24 mouse cellular contexts compared by ENCODE assay signal in genomic region chr16:7093686-7094085, GRCm38 (mm10).
DNase-seq lines count a peak whose midpoint lies in the region; ATAC-seq and TF ChIP-seq lines count a peak whose summit lies in the region.
"Had no signal": no experiment of that assay in that cellular context is flagged by ENCODE, and none has a peak within 500 bp of the region (broad histone marks: within the 10 kb centered on the region; RNA-seq: fewer than 3 reads in every experiment).

No protein-coding gene starts in this region.

- ATAC-seq in heart, embryonic 12.5 days (ENCODE audit: insufficient number of reproducible peaks, low FRiP score), result no peak
- no peak for ATAC-seq in midbrain, embryonic 11.5 days (ENCODE audit: low FRiP score)
- ATAC-seq in midbrain, embryonic 15.5 days (replicated peaks), result no peak
- ATAC-seq: CD4-positive, CD25-positive, alpha-beta regulatory T cell, adult 4 months; forebrain, embryonic 14.5 days; forebrain, postnatal 0 days; hindbrain, postnatal 0 days; inflammation-experienced regulatory T-cells, adult 6 months had no signal

- TF ChIP-seq POLR2A in heart, adult 2 months (IDR thresholded peaks at IDR 0.05; ENCODE audit: insufficient read depth, low read depth, low read length), result no peak

- TF ChIP-seq CTCF in heart, adult 2 months (IDR thresholded peaks at IDR 0.05), result no peak
- TF ChIP-seq CTCF in layer of hippocampus, adult 2 months (conservative IDR thresholded peaks at IDR 0.05), result no peak

- intact Hi-C loops in heart, adult 2 months (cut with DNase I), result no loop called here

- no peak overlapping the region for H3K9ac ChIP-seq in heart, adult 2 months (ENCODE audit: low read depth, low read length)
- no peak overlapping the region for H3K9ac ChIP-seq in heart, embryonic 12.5 days
- H3K9ac ChIP-seq in midbrain, embryonic 11.5 days (ENCODE audit: low read length), result no peak overlapping the region
- H3K9ac ChIP-seq in midbrain, embryonic 15.5 days, result no peak overlapping the region
- H3K9ac ChIP-seq: embryonic facial prominence, embryonic 12.5 days; embryonic facial prominence, embryonic 15.5 days; forebrain, postnatal 0 days; hindbrain, embryonic 14.5 days had no signal

- H3K27ac ChIP-seq in heart, adult 2 months, result peak overlapping the region; percentile 24
- peak overlapping the region; percentile 29; the same call in 1 of the 2 replicates for H3K27ac ChIP-seq in heart, embryonic 12.5 days (ENCODE audit: poor library complexity, severe bottlenecking)
- peak overlapping the region; percentile 14; the same call in 1 of the 2 replicates for H3K27ac ChIP-seq in layer of hippocampus, adult 2 months
- H3K27ac ChIP-seq in midbrain, embryonic 11.5 days (ENCODE audit: low read depth, low read length), result no peak overlapping the region
- no peak overlapping the region for H3K27ac ChIP-seq in midbrain, embryonic 15.5 days
- H3K27ac ChIP-seq: embryonic facial prominence, embryonic 12.5 days; embryonic facial prominence, embryonic 15.5 days; hindbrain, embryonic 14.5 days; hindbrain, postnatal 0 days had no signal

- H3K4me2 ChIP-seq in heart, embryonic 12.5 days, result no peak overlapping the region
- H3K4me2 ChIP-seq in midbrain, embryonic 11.5 days, result no peak overlapping the region
- no peak overlapping the region for H3K4me2 ChIP-seq in midbrain, embryonic 15.5 days
- H3K4me2 ChIP-seq: embryonic facial prominence, embryonic 12.5 days; embryonic facial prominence, embryonic 15.5 days; hindbrain, embryonic 14.5 days had no signal

- no peak overlapping the region for H3K4me3 ChIP-seq in heart, adult 2 months
- H3K4me3 ChIP-seq in heart, embryonic 12.5 days, result no peak overlapping the region
- no peak overlapping the region for H3K4me3 ChIP-seq in layer of hippocampus, adult 2 months
- H3K4me3 ChIP-seq in midbrain, embryonic 11.5 days (ENCODE audit: low read depth, low read length), result no peak overlapping the region
- H3K4me3 ChIP-seq in midbrain, embryonic 15.5 days, result no peak overlapping the region
- H3K4me3 ChIP-seq: embryonic facial prominence, embryonic 12.5 days; embryonic facial prominence, embryonic 15.5 days had no signal

- no peak for DNase-seq in heart, adult 2 months
- no peak for DNase-seq in heart, postnatal 4 days
- DNase-seq in heart, adult 18-20 months, result no peak
- DNase-seq in layer of hippocampus, adult 2 months (ENCODE audit: low spot score in 2 of 2), result no peak
- no peak for DNase-seq in layer of hippocampus, adult 9-10 months (ENCODE audit: low spot score)
- DNase-seq in midbrain, embryonic 11.5 days (ENCODE audit: low spot score, missing footprints), result peak; percentile 60
- DNase-seq: adrenal gland, postnatal 14 days; cerebellum, adult 11 months; cerebellum, adult 2 months; cerebellum, adult 9-11 months; cerebellum, postnatal 25 days; forebrain, postnatal 0 days; gastrocnemius, postnatal 10 days; gastrocnemius, postnatal 36 days; kidney, adult 11 months had no signal

- H3K9me3 ChIP-seq in heart, embryonic 12.5 days (replicated peaks), result no peaks in the 10 kb centered on the region
- H3K9me3 ChIP-seq in midbrain, embryonic 11.5 days (ENCODE audit: control insufficient read depth, low read length), result no peaks in the 10 kb centered on the region
- no peaks in the 10 kb centered on the region for H3K9me3 ChIP-seq in midbrain, embryonic 15.5 days
- H3K9me3 ChIP-seq: embryonic facial prominence, embryonic 12.5 days; embryonic facial prominence, embryonic 15.5 days had no signal

- no peaks in the 10 kb centered on the region; the same call in 1 of the 2 replicates for H3K79me2 ChIP-seq in heart, adult 2 months (replicated peaks; ENCODE audit: control insufficient read depth, insufficient read depth, low read length)

- no peaks in the 10 kb centered on the region for H3K27me3 ChIP-seq in heart, adult 2 months (ENCODE audit: control insufficient read depth, insufficient read depth, low read length)
- H3K27me3 ChIP-seq in heart, embryonic 12.5 days (replicated peaks), result no peaks in the 10 kb centered on the region
- H3K27me3 ChIP-seq in midbrain, embryonic 11.5 days (ENCODE audit: control insufficient read depth, insufficient read depth, low read length), result no peaks in the 10 kb centered on the region
- H3K27me3 ChIP-seq in midbrain, embryonic 15.5 days (replicated peaks), result no peaks in the 10 kb centered on the region
- H3K27me3 ChIP-seq: embryonic facial prominence, embryonic 12.5 days; embryonic facial prominence, embryonic 15.5 days had no signal

- no peak for TF ChIP-seq EP300 in heart, adult 2 months (IDR thresholded peaks at IDR 0.05; ENCODE audit: insufficient read depth, low read depth, low read length)

- H3K4me1 ChIP-seq in heart, adult 2 months (ENCODE audit: control insufficient read depth, insufficient read depth, low read length), result peaks cover 8% of the 10 kb centered on the region; the same call in 1 of the 2 replicates
- peaks cover 21% of the 10 kb centered on the region for H3K4me1 ChIP-seq in heart, embryonic 12.5 days (replicated peaks)
- H3K4me1 ChIP-seq in midbrain, embryonic 11.5 days (ENCODE audit: control insufficient read depth, insufficient read depth, low read length), result no peaks in the 10 kb centered on the region
- no peaks in the 10 kb centered on the region for H3K4me1 ChIP-seq in midbrain, embryonic 15.5 days
- H3K4me1 ChIP-seq: embryonic facial prominence, embryonic 12.5 days; embryonic facial prominence, embryonic 15.5 days had no signal

- 77% methylated on average over 3 of the region's 3 CpGs for WGBS in heart, adult 2 months
- WGBS in heart, embryonic 12.5 days, result 88% methylated on average over 3 of the region's 3 CpGs
- WGBS in midbrain, embryonic 11.5 days, result 94% methylated on average over 3 of the region's 3 CpGs
- WGBS in midbrain, embryonic 15.5 days, result 87% methylated on average over 3 of the region's 3 CpGs

- H3K36me3 ChIP-seq in heart, adult 2 months (ENCODE audit: control insufficient read depth, insufficient read depth, low read length), result peaks cover 17% of the 10 kb centered on the region
- no peaks in the 10 kb centered on the region for H3K36me3 ChIP-seq in heart, embryonic 12.5 days
- no peaks in the 10 kb centered on the region for H3K36me3 ChIP-seq in midbrain, embryonic 11.5 days (ENCODE audit: control insufficient read depth, insufficient read depth, low read length)
- no peaks in the 10 kb centered on the region for H3K36me3 ChIP-seq in midbrain, embryonic 15.5 days (replicated peaks)
- H3K36me3 ChIP-seq: embryonic facial prominence, embryonic 12.5 days; embryonic facial prominence, embryonic 15.5 days had no signal

Comparison
In these comparisons a context has a peak if more than half of its experiments do, and no peak if none do; other contexts are left out.
1. H3K27ac ChIP-seq: peak in heart, adult 2 months (single experiment), heart, embryonic 12.5 days (single experiment) and layer of hippocampus, adult 2 months (single experiment); none in midbrain, embryonic 11.5 days (single experiment) and midbrain, embryonic 15.5 days (single experiment).